Mouse (Mus musculus) cerebellum, postnatal 14 days (tissue): ENCODE data around the gene 1700066M21Rik.

ENCODE experiments used
- DNase-seq, 2 experiments: peaks; one replicate each; pipeline ENCODE4 v3.0.0; 2021; ENCODE audit warnings: mixed read lengths in 2 of 2

The 1700066M21Rik gene

GRCm38 (mm10) chr1:57394051-57394450 is 16.6 kb downstream of the 1700066M21Rik start:
- peak; percentile 73 to 81 for DNase-seq

DNA sequence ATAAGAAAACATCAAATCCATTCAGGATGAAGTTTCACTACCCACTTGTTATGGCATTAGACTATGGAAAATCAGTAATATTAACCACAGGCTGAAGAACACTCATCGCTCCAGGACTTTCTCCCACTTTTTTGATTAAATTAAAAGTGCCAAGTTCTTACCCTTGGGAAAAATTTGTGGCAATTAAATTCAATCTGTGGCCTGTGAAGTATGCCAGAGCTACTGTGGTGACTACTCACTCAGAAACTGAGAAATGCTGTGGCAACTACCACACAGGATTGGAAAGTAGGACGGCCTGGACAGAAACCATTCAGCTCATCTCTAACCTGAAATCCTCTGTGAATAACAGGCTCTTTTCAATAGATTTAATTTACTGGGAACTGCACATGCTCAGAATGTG is 22.9 kb downstream of the 1700066M21Rik start:
- DNase-seq = no peak

GRCm38 (mm10) chr1:57400877-57401276 is 23.5 kb downstream of the 1700066M21Rik start:
- no peak for DNase-seq

DNA sequence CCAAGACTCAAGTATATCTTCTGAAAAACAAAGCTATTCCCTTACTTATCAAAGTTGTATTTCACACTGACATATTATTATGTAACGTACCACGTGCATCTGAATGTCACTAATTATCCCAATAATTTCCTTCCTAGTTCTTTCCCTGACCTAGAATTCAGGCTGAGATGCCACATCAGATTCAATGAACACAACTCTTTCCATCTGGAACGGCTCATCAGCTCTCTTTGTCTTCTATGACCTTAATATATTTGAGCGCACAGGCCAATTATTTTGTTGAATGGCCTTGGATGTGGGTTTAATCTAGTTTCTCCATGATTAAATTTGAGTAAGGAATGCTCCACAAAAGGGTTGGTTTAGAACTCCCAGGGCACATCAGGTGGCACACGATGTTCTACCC is 24.7 kb downstream of the 1700066M21Rik start:
- no peak for DNase-seq

DNA sequence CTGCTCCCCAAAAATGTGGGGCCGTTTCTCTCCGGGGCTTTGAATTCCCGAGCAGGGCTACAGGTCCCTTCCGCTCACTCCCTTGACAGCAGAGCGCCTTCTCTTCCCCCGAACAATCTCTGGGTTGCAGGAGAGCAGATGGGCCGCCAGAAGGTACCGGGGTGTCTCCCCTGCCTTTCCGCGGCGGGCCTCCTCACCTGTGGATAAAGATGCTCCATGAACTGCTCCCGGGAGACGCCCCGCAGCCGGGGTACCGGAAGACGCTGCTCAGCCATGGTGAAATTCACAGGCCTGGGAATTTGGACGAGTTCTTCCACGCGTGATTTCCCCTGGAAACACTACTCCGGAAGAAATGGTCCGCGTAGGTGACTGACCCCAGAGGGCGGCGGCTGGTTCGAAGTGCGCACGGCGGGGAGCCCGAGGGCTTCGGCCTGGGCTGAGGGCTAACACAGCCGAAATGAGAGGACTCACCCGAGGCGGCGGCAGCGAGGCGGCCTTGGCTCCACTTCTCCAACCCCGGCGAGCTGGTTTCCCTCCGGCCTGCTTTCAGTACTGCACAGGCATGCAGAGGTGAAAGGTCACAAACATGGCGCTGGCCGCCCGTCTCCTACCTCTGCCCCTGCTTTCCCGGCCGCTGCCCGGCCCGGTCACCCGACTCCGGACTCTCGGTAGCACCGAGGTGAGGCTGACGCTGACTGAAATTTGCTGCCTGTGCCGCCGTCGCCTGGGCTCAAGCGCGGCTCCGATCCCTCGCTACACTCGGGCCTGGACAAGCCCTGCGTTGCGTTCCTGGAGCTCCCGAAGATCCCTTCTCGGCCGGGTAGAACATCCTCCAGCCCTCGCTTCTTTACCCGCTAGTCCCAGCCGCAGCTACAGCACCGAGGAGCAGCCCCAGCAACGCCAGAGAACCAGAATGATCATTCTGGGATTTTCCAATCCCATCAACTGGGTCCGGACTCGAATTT is 29.0 kb downstream of the 1700066M21Rik start, which contains the start of the genes Maip1 and Tyw5:
Gene Maip1 (plus strand): TSS at position 142 of the 965 bp plus-strand sequence.
Gene Tyw5 (minus strand): TSS at position 915 of the 965 bp plus-strand sequence.
- DNase-seq = peak; percentile 89 to 90

- DNase-seq = no peak
Observed at GRCm38 (mm10) chr1:57408994-57409393, 31.6 kb downstream of the 1700066M21Rik start.

DNA sequence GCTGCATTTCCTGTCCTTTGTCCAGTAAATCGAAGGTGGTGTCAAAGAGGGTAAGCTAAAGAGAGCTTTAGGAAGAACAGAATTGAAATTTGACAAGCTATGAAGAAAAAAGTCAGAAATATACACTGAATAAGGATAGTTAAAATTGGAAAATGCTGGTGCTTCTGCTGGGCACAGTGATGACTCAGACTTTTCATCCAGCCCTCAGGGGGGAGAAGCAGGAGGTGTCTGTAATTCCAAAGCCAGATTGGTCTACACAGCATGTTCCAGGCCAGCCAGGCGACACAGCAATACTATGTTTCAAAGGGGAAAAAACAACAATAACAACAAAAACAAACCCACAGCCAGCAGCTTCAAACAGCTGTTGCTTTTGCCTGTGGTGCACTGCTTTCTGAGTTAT is 36.0 kb downstream of the 1700066M21Rik start:
- no peak for DNase-seq

DNA sequence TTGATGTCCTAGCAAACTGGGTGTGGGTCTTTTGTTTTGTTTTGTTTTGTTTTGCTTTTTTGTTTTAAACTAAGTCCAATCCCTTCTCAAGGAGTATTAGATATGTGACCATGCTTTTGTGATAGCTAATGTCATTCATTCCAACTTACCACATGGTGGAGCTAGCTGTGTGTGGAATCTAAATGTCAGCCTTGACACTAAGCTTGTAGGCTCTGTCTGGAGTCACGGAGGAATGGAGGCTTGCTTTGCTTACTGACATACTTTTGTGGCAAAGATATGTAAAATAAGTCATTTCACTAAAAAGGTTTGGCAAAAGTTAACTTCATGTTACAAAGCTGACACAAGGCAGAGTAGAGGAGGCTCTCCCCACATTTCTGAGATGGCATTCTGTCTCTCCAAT is 46.3 kb downstream of the 1700066M21Rik start:
- DNase-seq = peak; percentile 22 to 31

DNA sequence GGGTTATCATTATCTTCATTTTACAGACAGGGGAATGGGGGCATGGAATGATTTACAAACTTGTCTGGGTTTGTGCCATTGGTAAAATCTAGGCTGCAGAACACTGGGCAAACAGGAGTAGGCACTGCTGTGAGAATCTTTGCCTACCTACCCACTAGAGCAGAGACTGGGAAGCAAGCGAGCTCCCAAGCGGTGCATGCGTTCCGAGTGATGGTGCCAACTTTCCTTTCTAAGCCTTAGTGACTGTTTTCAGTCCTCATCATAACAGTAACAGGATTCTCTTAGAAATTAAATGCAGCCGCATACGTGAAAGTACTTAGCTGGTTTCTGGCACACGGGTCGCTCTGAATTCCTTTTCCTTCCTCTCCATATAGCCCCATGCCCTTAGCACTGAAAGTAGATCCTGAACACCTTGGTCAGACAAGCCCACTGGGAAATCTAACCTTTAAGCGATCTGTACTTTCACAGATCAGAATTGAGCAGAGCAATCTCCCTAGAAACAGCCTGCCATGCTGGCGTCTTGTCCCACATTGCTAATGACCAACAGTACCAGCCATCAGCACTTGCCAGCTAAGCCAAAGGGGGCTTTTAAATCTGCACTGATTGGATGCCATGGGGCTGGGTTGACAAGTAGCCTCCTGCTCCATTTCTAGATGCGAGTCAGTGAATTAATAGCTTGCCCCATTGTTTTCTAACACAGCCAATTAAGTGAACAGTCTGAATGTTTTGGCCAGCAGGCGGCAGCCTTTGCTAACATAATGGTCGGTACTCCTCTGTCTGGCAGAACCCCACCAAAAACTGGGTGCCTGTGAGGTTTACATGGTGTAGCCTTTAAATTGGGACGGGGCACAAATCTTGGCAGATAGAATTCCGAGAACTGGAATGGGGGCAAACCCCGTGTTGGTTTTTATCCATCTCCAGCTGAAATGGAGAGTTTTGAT is 51.2 kb downstream of the 1700066M21Rik start:
- peak; percentile 95 to 96 for DNase-seq

DNA sequence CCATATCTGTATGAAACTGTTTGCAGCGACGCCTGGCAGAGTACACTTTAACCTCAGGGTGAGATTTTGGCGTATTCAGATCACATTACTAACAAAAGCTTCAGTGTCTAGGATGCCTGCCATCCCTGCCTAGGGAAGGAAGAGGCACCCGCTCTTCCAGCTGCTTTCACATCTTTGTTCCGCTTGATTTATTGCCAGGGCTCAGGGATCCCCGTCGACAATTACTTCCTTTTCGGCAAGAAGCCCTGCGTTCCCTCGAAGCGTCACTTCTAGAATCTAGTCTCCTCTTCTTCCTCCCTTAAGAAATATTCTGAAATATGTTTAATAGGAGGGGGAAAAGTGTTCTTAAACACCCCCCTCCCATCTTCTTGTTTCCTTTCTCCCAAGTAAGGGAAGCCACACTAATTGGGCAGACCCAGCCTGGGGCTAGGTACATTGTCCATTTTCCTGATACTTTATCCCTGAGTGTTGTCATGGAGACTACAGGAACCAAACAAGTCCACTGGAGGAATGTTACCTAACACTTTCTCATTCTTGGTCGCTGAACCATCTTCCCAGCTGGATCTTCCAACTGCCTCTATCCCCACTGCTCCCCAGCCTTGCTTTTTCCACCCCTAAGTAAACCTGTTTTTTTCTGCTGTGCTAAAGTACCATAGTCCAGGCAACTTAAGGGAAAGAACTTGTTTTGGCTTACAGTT is 52.5 kb downstream of the 1700066M21Rik start:
- peak; percentile 15 to 27 for DNase-seq

- no peak for DNase-seq
Observed at GRCm38 (mm10) chr1:57433141-57433540, 55.7 kb downstream of the 1700066M21Rik start.
